Mouse (Mus musculus): ENCODE results near the gene Wscd2.

- TF ChIP-seq GATA1 (IDR thresholded peaks at IDR 0.05; ENCODE audit: borderline replicate concordance, low read length): no peak
- TF ChIP-seq FLI1 (IDR thresholded peaks at IDR 0.05; ENCODE audit: low read length): no peak
These were observed 67.9 kb downstream of the Wscd2 start for GRCm38 (mm10) chr5:113558065-113558464.

Measured in megakaryocyte, embryonic 14.5 days (primary cell).